Mouse (Mus musculus) ovary, postnatal 36 days (tissue): ENCODE data around the gene Hook2.

Experiments
- DNase-seq: peaks from one replicate; pipeline ENCODE4 v3.0.0; 2022; ENCODE audit warnings: low spot score, mixed read lengths

The Hook2 gene

DNA sequence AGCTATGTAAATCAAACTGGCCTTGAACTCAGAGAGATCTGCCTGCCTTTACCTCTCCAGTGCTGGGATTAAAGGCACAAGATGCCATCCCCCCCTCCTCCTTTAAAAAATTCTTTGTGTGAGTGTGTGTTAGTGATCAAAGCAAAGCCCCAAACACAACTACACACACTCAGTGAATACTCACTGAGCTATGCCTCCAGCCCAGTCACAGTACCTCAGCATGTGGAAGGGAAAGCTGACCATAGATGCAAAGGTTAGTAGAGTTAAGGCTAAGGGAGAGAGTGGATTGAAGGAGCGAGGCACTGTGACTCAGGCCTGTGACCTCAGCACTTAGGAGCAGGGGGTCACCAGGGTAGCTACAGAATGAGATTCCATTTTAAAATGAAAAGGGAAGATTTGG is 17.3 kb upstream of the Hook2 start:
- DNase-seq, result no peak

DNA sequence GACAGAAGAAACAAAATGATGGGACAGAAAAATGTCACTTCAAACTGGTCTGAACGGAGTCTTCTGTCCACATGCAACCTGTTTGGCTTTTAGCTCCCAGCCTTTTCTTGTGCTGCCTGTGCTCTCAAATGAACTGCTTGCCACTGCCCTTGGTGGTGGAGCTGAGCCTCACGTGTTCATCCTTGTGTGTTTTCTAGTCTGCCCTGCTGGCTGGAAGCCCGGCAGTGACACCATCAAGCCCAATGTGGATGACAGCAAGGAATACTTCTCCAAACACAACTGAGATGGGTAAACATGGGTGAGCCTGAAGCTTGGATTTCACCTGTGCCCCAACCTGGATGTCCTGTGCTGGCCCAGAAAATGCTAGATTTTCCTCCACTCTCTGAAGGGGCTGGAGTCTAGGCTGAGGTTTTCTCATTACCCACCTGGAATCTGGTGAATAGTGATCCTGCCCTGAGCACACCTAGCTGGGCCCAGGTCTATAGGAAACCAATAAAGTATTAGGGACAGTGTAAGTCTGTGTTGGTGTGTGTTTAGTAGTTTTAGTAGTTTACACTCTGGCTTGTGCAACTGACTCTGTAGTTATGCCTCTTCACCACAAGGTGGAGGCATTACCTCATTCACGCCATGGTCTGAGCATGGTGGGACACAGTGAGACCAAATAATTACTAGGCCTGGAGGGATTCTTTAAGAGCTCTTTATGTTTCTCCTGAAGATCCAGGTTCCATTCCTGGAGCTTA is 16.4 kb upstream of the Hook2 start:
- DNase-seq, result peak; percentile 52

DNA sequence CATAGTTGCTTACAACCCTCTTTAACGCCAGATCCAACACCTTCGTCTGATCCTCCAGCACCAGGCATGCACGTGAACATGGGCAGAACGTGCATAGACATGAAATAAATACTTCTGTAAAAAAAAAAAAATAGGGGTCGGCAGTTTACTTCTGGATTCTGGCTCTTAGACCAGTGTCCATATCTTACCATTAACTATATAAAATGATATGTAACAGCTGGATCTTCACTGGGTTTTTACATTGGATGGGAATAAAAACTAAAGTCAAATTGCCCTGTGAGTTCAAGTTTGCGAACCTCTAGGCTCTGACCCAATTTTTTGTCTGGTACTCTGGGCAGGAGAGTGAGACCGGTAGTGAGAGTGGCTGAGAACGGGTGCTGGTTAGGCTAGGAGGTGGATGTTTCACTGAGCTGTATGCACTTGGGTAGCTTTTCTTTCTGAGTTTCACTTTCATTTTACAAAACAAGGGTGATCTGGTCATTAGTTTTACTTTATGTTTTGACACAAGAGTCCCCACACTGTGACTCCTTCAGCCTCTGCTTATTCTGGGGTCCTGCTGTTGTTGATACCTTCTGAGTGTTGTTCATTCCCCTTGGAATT is 15.8 kb upstream of the Hook2 start:
- no peak for DNase-seq

DNA sequence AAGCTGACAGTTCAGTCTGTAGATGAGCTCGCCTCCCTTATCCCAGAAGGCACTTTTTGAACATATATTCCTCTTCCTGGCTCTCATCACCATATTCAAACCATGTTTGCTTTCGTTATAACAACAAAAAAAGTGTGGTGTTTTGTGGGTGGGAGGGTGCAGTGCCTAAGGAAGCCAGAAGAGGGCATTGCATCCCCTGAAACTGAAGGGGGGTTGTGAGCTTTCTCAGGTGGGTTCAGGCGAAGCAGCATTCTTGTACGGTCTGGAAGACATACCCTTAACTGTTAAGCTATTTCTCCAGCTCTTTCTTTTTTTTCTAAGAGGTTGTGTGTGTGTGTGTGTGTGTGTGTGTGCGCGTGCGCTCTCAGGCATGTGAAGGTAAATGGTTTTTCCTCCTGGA is 15.0 kb upstream of the Hook2 start:
- peak; percentile 58 for DNase-seq

DNA sequence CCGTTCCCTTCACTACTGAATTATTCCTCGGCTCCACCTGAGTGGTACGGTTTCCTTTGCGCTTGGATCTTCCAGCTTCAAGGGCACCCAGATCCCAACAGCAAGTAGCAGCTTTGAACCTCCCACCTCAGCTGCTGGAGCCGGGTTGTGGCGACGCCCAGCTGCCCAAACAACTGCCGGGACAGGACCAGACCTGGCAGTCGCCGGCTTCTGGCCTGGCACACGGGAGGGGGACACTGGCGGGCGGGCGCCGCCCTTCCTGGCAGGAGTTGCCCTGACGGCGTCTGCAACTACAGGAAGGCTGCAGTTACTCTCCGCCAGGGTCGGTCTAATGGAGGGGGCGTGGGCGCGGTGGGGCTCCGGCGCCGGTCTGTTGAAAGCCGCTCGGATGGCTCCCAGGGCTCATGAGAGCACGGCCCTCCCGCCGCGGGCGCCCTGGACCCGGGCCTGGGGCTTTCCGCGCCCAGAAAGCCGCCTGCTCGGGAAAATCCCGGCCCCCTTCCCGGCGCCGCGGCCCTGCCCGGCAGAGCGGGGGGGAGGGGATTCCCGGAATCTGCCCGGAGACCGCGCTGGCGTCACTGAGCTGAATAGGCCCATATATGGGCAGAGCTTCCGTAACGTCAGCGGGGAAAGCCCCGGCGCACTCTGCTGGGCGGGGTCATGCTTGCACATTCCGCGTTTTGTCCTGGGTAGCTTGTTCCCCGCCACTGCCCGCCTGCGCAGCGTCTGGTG is 14.2 kb upstream of the Hook2 start:
- peak; percentile 93 for DNase-seq

DNA sequence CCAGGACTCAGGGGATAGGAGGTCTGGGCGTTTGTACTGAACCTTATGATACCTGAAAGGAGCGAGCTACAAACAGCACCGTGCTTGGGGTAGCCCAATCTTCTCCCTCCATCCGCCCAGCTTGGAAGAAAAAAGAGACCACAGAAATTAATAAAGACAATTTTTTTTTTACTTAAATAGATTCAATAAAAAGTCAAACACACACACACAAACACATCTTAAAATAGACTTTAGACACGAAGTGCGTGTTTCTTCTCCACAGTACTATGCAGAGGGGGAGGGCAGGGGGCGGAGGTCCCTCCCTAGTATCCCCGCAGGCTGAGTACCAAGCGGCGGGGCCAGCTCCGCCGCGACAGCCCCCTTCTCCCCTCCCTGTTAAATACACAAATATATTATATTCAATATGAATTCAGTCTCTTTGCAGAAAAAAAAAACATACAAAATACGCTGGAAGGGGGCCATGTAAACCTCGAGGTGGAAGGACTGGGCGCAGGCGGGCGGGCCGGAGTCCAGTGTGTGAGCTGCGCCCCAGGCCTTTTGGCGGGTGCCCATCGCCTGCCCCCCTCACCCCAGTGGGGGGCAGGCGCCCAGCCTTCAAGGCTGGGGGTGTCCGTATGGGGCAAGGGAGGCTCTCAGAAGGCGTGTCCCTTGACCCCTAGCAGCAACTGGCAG is 13.5 kb upstream of the Hook2 start:
- DNase-seq, result no peak

DNA sequence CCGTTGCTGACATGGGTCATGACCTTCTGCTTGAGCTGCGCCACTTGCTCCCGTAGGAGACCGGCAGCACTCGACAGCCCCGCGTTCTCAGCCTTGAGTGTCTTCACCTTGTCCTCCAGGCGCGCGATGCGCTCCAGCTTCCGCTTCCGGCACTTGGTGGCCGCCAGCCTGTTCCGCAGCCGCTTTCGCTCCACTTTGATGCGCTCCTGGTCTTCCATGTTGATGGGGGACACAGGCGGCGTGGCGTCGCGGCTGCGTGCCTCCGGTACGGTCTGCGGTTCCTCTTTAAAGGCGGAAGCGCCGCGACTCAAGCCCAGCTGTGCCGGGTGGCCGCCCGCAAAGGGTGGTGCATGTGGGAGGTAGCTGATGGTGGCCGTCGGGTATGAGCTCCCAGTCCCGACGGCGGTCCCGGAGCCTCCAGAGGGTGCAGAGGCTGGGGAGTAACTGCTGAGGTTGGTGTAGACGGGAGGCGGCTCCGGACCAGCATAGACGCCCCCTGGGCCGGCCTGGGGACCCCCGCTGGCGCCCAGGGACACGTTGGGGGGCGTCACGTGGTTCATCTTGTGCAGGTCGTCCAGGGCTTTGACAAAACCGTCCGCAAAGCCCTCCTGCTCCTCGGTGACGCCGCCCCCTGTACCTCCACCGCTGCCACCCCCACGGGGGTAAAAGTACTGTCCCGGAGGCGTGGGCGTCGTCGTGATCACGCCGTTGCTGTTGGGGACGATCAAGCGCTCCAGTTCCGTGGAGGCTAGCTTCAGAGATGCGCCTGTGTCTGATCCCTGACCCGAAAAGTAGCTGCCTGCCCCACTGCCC is 12.8 kb upstream of the Hook2 start:
- peak; percentile 56 for DNase-seq

DNA sequence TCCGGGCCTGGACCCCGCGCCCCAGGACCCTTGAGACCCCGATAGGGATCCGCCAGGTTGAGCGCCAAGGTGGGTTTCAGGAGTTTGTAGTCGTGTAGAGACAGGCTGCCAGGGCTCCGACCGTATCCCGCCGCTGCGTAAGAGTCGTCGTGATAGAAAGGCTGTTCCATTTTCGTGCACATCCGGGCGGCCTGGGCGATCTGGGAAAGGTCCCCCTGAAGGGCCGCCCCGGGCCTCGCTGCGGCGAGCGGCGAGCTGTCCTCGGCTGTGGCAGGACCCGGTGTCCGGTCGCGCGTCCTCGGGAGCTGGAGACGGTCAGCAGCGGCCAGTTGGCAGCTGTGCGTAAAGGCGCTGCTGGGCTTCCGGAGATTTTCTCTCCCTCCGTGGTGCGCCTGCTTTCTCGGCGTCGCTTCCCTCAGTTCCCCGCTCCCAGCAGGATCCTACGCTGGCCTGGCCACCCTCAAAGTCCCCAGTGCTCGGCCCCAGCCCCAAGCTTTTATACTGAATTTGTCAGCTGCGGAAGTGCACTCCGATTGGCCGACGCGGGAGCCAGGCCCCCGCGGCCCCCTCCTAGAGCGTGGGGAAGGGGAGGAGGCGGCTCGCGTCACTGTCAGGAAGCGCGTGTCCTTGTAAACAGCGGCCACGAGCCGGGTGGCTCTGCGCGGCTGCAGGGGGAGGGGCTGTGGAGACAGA is 12.0 kb upstream of the Hook2 start, which contains the start of gene Junb:
Gene Junb, minus strand, starts transcription at position 471 of the 693 bp plus-strand sequence.
- peak; percentile 91 for DNase-seq

DNA sequence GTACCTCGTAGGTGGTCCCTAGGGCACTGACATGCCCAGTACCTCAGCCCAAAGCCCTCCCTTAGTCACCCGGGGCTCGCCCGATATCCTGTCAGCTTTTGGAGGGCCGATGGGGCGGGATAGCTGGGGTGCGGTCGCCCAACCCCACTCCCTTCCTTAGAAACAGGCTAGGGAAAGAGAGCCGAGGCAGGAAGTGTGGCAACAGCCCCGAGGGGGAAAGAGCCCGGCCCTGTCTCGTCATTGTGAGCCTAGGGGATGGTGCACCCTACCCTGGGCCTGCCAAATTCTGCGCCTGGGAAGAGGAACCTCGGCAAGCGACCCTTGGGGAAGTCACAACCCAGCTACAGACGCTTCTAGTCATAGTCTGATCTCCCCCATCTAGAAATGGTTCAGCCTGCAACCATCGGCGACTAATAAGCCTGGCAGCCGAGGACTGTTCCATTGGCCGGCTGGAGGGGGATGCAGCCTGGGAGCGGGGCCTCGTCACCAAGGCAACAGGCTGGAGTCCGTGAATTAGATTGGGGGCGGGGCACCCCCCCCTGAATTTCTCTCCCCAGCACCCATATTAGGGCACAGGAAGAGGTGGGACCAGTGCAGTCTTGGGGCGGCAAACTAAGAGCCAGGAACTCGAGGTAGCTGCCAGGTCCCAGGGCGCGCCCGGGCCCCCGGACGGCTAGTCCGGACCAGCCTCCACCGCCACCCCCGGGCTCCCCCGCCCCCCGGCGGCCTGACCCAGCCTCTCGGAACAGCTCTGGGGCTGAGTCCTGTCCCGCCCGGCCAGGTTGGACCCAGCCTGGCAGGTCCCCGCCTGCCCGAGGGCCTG is 10.6 kb upstream of the Hook2 start:
- peak; percentile 91 for DNase-seq

DNA sequence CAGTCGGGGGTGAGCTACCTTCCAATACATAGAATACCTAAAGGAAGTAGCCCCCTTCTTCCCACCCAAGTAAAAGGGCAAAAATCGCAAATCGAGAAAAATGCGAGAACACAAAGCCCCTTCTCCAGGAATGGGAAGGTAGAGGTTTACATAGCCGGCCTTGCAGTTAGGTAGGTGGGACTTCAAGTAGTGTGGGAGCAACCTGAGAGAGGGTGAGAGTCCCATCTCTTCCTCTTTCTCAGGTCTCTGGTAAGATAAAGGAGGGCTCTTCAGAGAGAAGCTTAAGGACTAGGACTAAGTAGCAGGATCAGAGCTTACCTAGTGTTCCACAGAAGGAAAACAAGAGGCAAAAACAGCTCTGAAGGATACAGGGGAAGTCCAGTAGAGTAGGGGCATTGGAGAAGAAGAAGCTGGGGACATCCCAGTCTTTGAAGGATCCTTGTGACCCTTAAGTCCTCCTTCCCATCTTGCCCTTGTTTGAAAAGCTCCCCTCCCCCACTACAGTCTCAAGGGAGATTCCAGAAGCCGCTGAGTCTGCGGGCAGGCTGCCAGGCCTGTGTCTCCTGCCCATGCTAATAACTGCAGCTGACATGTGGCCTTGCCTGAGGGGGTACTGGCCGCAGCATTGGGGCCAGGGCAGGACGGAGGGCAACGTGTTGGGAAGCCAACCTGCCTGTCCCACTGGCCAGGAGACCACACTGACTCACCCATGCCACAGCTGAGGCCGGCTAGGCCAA is 9.6 kb upstream of the Hook2 start:
- DNase-seq, result peak; percentile 74

DNA sequence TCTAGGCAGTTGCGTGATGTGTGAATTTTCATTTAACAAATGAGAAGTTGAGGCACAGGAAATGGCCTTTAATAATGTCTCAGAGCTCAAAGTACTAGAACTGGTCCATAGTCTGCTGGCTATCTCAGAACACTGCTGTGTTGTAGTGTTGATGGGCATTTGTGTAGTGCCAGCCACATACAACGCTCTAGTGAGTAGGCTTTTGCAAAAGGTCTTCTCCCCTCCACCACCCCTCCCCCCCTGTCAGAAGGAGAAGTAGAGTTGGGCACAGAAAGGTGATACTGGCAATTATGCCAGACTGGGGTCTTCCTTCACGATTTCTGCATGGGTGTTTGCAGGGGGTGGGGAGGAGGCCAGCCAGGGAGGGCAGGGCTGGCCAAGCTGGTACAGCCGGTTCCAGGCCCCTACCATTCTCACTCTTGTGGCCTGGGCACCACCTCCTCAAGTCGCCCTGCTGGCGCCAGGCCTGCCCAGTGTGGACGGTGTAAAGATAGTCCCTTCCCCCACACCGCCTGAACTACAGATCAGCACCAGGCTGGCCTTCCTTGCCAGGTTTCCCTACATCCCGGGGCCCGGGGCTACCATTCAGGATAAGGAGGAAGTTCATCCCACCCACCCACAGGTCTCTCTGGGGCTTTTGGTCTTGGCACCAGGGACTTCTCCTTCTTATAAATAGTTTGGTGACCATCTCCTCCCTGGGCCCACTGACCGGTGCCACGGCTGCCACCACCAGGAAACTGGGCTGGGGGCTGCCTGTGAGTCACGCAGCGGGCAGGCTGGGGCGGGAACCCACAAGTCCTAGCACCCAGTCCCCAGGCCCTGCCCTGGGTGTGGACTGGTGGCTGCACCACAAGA is 8.5 kb upstream of the Hook2 start:
- DNase-seq, result no peak

DNA sequence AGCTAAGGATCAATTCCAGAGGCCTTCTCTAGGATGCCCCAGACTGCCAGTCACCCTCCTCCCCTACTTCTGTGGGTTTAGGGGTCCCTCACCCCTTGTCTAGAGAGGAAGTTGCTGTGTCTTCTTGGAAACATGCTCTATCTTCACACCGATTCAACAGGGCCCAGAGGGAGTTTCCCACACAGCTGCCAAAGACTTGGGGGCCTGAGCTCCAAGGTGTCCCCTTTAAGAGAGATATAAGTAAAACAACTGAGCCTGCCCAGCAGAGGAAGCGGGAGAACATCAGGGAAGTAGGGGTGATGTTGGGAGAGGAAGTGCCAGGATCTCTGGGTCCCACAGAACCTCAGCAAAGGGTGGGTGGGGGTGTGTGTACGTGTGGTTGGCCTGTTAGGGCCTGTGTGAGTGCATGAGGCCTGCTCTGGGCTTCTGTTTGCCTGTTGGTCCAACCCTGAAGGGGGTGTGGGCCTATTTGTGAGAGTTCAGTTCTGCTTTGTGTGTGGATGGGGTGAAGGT is 7.8 kb upstream of the Hook2 start:
- no peak for DNase-seq

DNA sequence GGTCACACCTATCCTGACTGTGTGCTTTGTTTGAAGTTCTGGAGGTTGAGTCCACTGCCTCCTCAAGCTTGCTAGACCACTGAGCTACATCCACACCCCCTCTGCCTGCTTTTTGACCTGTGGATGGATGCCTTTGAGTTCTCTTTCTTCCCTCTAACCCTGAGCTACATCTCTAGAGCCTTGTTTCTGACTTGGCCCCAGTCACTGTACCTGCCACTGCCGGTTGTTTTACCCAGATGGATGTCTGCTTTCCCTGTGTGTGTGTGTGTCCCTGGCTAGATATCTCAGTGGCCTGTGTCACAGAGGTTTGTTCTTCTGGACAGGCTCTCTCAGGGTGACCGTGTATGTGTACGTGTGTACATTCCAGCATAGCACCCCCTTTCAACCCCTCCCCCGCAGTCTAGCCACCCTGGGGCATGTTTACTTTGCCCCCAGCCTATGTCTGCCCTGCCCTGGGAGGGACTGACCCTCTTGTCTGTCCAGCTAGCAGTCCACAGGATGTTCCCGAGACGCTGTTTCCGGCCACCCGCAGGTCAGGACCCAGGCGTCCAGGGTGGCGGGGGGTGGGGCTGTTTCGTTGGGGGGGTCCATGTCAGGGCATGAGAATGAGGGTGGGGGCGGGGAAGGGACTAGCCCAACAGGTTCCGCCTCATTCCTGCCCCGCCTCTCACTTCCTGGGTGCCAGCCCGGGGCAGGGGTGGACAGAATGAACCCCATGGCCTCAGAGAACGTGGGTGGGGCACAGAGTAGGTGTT is 5.9 kb upstream of the Hook2 start:
- no peak for DNase-seq

DNA sequence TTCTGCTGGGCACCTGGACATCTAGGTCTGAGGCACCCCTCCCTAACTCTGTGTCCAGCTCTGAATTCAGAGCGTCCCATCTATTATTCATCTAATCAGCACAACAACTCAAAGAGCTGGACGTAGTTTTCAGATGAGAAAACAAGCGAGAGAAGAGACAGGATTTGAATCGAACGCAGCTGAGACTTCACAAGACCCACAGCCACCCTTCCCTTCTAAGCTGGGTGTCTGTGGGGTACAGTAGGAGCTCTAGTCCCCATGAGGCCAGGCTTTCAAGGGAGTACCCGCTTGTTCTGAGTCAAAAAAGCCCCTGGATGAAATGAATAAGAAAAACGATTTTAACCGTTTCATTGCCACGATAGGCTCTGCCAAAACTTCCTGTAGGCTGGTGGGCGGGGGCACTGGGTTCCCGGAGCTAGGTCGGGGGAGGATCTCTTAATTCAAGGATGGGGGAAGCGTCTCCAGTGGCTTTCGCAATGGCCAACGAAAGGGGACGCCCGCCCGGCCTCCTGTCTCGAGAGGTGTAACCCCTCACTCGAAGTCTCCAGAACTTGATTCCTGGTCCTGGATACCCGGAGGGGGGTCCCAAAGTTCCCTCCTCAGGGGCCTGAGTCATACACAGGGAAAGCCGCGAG is 5.2 kb upstream of the Hook2 start:
- DNase-seq, result no peak

DNA sequence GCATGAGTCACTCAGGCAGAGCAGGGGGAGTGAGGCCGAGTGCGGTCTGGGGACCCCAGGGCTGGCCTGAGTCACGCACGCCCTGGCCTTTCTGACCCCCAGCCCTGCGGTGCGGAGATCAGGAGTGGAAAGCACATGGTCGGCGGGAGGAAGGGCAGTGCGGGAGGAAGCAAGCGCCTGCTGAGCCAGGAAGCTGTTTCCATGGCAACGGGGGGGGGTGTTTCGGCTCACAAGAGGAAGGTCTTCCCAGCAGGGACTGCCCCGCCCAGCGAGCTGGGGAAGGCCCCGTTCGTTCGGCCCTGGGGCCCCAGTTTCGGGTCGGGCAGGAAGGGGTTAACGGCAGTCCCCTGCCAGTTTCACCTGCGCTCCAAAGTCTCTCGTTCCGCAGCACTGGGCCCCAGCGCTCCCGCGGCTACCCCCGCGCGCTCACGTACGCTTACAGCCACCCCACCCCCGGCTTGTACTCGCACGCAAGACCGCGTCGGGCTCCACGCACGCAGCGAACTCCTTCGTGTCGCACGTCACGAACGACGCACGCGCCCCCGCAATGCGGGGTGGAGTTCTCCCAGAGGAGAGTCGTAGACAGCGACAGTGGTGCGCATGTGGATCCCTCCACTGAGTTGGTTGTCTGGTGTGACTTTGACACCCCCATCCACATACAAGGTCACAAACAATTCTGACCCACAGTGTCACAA is 4.6 kb upstream of the Hook2 start:
- peak; percentile 84 for DNase-seq

DNA sequence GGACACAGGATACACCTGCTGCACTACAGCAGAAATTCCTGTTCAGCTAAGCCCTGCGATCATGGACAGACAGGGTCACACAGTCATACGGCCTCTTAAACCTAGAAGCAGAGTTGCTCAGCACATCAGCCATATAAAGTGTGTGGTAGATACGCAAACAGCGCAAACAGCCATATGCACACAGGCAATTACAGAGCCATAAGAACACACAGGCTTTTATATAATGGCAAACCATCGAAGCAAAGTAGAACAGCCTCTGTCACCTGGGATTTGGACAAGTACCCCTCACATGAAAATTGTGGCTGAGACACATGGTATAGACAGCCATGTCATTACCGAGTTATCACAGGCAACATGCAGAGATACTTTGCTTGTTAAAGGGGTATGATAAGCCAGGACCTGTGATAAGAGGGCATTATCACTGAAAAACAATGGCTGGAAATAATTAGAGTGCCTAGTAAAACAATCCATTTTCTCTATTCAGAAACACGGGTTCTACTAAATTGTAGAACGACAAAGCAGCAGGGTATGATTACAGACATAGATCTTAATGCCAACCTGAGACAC is 3.9 kb upstream of the Hook2 start:
- no peak for DNase-seq
